Mouse (Mus musculus): Measurements from ENCODE around the gene Cntnap5c. TPM values are rescaled to one million over a fixed set of nuclear protein-coding genes. Genes with fewer than 3 reads are reported as not detected.

Cntnap5c gene
- not detected for total RNA-seq (2023)

GRCm38 (mm10) chr17:57768622-57769610, at the start of gene Cntnap5c:
Gene Cntnap5c (plus strand): TSS chr17:57769570.

GRCm38 (mm10) chr17:57742119-57742518, 27.3 kb upstream of the Cntnap5c start, which contains the start of gene Gm21834:
Gene Gm21834 (minus strand): TSS chr17:57742219.

Other genes starting within 250 kb of the Cntnap5c start
- not detected for gene Vmn2r120, start 224.1 kb upstream of the Cntnap5c start, total RNA-seq (2023)
- gene Gm21834, start 27.4 kb upstream of the Cntnap5c start, total RNA-seq (2023) = not detected

Data from neutrophil, adult 59 days (primary cell).